Mouse (Mus musculus) brain, embryonic 14.5 days (tissue): Measurements from ENCODE around the gene Ppp3ca.

Experiments used
- CTCF ChIP-seq: fragments of 200-500 bp; IDR thresholded peaks from 2 replicates; pipeline ENCODE4 v1.5.1; 2012; ENCODE audit warnings: inconsistent platforms, mild to moderate bottlenecking, moderate library complexity, borderline replicate concordance; ENCODE audit not compliant: insufficient read depth, insufficient read length; ENCODE audit errors: extremely low read depth
- POLR2A ChIP-seq: fragments of 200-500 bp; IDR thresholded peaks from 2 replicates; pipeline ENCODE4 v1.6.1; 2012; ENCODE audit warnings: mild to moderate bottlenecking, inconsistent platforms, borderline replicate concordance; ENCODE audit not compliant: poor library complexity, insufficient read depth, insufficient read length, severe bottlenecking; ENCODE audit errors: extremely low read depth

DNA sequence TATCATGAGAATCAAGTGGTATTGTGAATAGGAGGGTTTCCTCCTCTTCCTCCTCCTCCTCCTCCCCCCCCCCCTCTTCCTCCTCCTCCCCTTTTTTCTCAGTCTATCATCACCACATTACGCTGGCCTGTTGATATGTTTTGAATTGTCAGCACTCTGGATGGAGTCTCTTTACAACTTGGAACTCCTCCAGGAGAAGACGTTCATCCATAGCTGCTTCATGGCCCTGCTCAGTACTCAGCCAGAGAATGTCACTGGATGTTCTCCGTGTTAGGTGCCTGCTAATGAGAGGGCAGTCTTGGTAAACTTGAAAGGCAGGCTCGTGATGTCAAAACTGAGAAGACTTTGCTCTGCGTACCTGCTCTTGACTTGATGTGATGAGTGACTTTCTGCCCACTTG lies 149.1 kb downstream of the Ppp3ca start:
- no peak for TF ChIP-seq POLR2A
- no peak for TF ChIP-seq CTCF
